Mouse (Mus musculus) layer of hippocampus, postnatal 10 days (tissue): ENCODE measurements around the gene Ppp1r36. TPM values are rescaled to one million over a fixed set of nuclear protein-coding genes. Genes with fewer than 3 reads are reported as not detected.
A peak's percentile ranks its signal among the peaks of the same experiment; 100 is the strongest.
"Not testable (repeated sequence)": the region's sequence is repeated elsewhere in the genome, so short reads cannot be mapped to it uniquely, and the experiment has no call there.

Experiments used
- DNase-seq, 2 experiments: peaks; one replicate each; pipeline ENCODE4 v3.0.0; 2021; ENCODE audit warnings: low spot score in 2 of 2
- total RNA-seq, 2 experiments: library from RNA; stranded (reverse); gene quantifications; 2 replicates each; pipeline ENCODE4 v1.2.3; 2021

The Ppp1r36 gene
- total RNA-seq, 2 experiments from 2014 or later, result 1.5 to 2.5 TPM

DNA sequence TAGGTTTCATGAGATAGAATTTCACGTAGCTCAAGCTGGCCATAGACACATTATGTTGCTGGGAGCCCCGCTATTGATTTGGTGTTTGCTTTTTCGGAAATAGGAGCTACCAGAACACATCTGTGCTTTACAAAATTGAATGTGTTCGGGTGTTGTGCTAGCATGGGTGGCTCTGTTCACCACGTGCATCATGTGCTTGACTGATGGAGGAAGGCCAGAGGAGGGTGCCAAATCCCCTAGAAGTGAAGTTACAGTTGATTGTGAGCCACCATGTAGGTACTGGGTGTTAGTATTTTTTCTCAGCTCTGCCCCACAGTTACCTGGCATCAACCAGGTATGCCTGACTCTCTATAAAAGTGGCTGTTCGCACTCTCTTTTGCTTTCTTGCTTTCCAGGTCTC, 27.5 kb downstream of the Ppp1r36 start:
- no peak for DNase-seq

DNA sequence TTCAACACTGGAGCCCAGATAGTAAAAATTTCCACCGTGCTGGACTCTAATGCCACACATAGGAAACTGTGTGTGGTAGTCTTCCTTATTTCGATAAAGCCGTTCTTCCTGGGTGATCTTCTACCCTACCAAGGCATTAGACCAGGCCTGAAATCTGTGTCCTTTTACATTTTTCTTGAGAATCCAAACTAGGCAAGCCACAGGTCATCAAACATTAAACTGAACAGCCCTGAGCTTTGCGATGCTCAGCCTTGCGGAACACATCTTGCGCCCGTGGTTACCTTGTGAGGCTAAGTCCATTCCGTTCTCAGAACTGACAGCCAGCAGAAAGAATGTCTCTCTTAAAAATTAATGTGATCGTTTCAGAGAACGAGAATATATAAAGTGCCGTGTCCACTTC, 28.9 kb downstream of the Ppp1r36 start:
- no peak for DNase-seq

DNA sequence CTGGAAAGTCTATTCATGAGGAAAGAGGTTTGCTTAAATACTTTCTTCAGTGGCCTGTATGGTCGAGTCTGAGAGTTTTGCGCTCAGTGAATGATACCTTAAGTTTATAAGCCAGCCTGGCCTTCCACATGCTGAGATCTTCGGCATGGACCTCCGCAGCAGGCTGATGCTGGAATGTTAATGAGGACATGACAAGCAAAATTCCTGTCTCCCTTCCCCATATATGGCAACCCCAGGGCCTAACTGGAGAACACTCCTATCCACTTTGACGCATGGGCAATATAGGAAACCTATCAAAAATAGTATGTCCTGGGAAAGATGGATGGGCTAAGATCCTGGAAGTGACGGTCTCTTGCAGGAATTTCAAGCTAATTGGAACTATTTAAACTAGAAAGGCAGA, 30.8 kb downstream of the Ppp1r36 start:
- no peak for DNase-seq

DNA sequence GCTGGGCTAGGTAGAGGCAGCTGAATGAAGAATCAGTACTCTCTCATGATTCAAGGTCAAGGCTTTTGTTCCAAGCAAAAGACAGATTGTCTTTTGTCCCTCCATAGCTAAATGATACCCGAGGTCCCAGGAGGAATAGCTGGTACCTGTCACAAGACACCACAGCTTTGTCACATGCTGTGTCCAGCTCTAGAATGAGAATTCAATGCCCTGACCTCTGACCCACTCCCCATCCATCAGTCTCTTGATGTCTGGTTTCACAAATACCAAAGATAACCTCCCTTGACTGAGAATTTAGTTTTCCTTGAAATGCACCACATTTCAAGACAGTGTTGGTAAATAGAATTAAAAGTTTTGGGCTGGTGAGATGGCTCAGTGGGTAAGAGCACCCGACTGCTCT, 34.9 kb downstream of the Ppp1r36 start:
- DNase-seq, result no peak

DNA sequence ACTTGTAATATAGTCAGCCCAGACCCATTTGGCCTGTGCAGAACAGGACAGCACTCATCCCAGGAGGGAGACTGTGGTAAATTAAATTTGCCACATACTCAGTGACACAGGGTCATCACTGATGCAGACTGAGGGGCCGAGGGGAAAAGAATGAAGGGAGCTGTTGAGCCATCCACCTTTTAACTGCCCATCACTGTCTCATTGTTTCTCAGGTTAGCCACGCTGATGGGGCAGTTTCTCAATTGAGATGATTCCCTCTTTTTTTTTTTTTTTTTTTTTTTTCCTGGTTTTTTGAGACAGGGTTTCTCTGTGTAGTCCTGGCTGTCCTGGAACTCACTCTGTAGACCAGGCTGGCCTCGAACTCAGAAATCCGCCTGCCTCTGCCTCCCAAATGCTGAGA, 41.1 kb downstream of the Ppp1r36 start:
- DNase-seq, result not testable (repeated sequence)

DNA sequence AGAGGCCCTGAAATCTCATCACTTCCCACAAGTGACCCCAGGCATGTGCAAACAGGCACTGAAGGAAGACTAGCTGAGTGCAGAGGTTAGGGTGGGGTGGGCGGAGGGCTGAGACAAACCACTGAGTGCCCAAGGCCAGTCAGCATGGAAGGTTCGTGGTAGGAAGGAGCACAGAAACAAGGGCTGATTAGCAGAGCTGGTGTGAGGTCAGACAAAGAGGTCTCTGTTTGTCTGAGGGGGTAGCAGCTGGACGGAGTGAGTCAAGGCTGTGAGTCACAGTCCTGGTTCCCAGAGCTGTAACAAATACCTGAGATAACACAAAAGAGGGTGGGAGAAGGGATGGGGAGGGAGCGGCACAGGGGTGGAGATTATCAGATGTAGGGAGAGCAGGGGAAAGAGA, 41.7 kb downstream of the Ppp1r36 start:
- DNase-seq, result no peak

DNA sequence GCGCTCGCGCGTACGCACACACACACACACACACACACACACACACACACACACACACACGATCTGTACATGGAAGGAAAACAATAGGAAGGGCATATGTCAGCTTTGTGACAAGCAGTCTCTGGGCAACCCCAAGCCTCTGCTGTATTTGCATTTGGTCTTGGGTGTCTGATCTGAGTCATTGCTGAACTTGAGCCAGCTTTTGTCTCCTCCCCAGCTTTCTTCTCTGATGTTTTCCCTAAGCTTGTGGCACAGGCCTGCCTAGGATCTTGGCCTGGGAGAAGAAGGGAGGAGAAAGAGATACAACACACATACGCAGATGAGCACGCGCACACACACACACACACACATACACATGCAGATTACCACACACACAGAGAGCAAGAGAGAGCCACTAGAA, 46.1 kb downstream of the Ppp1r36 start:
- no peak for DNase-seq

DNA sequence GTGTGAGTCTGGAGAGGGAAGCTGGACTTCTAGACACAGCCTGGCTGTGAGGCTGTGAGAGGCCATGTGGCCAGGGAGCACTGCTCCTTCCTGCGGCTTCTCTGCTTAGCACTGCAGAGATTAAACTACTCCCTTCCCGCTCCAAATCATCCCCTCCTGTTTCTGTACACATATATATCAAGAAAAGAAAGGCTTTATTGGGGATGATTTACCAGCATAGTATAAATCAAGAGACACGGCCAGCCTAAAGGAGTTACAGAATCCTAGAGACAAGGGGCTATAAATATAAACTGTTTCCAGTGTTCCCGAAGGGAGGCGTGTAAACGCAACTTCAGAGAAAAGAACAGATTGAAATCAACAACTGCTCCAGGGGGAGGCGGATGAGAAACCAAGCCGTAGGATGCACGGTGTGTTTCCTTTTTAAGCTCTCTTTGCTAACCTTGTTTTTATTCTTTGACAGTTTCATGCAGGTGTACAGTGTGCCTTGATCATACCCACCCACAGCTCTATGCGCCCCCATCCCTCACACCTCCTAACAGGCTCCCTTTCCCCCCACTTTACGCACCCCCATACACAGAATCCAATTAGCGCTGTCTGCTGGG, 47.4 kb downstream of the Ppp1r36 start:
- DNase-seq, result no peak

DNA sequence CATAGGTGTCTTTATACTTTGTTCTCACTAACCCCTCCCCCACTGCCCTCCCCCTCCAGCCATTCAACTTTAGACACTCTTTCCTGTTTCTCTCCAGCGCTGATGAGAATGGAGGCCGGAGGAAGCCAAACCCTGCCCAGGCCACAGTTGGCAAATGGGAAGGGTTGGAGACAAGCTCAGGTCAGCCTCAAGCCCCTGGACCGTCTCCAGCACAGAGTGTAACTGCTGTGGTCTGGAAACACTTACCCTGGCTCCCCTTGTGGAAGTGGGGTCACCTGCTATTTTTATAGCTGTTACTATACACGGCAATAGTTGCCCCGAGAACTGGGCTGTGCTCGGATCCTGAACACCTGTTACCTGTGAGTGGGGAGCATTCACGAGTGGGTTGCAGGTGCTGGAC, 49.3 kb downstream of the Ppp1r36 start:
- DNase-seq, result no peak

DNA sequence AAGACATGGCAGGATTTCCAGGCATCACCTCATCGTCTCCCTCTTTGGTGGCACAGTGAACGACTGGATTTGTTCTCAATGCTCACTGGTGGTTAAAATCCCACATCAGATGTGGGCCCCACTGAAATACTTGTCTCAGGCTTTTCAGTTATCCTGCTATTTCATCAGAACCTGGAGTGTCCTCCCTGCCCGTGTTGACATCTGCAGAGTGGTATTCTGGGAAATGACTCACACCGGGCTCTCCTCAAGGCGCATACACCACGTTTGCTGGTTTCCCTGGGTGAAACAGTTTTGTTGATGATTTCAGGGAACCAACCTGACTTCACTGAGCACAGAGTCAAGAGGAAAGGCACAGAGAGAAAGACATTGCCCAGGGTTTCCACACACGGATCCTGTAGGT, 49.9 kb downstream of the Ppp1r36 start:
- DNase-seq, result no peak

DNA sequence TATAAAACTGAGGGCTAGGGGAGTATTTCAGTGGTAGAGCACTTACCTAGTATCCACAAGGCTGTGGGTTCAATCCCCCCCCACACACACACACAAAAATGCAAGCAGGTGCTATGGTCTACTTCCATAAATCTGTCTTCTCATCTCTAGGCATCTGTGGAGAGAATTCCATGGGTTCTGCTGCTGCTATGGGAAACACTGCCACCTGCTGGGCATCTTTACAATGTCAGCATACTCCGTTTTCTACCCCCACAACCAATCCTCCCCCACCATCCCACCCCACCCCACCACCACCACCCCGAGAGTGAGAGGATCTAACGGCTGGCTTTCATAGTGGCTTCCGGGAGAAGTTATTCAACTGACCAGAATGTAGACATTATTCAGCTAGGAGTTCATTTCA, 54.7 kb downstream of the Ppp1r36 start:
- DNase-seq, result peak; percentile 82 to 83

DNA sequence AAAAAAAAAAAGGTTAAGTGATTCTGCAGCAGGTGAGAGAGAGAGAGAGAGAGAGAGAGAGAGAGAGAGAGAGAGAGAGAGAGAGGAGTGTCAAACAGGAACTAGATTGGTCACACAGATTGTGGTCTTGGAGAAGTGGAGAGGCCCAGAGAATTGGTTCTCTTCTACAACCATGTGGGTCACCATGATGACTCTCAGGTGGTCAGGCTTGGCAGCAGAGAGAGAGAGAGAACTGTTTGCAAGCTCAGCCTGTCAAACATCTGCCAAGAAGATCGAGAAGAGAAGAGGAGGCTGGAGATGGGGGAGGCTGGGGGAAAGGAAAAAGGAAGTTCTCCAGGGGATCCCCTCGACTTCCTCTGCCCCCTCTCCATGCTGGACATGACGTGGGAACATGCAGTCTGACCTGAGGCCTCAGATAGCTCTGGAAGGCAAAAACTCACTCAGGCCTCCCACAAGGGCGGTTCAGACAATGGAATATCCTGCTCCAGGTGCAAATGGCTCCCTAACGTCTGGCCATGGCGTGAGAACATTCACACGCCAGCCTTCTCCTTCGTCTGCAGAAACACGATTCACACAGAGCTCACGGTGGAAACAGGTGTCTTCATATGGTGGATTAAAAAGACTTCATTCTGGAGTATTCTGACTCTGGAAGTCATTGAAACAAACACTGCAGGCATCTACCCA, 56.4 kb downstream of the Ppp1r36 start:
- DNase-seq, result no peak

DNA sequence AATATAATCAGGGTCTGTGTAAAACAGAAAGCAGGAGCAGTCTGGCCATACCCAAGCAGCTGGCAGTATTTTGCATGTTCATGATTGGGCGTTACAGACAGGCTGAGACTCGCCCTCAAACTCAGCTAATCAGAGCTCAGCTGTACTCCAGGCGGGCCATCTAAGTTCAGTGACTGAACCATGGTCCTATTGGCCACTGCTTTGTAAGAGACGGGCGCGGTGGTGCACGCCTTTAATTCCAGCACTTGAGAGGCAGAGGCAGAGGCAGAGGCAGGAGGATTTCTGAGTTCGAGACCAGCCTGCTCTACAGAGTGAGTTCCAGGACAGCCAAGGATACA, 56.9 kb downstream of the Ppp1r36 start:
- no peak for DNase-seq

DNA sequence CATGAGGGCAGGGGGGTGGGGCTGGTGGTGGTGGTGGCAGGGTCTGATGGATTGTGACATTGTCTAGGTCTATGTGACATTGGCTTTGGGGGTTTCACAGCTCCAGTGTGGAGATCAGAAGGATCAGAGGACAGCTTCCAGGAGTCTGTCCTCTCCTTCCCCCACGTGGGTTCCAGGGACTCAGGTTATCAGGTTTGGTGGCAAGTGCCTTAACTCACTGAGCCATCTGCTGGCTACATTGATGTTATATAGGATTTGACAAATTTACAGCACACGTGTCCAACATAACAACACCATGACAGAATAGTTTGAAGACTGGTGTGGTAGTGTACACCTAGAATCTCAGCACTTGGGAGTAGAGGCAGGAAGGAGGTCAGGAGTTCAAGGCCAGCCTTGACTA, 57.5 kb downstream of the Ppp1r36 start:
- DNase-seq, result no peak

DNA sequence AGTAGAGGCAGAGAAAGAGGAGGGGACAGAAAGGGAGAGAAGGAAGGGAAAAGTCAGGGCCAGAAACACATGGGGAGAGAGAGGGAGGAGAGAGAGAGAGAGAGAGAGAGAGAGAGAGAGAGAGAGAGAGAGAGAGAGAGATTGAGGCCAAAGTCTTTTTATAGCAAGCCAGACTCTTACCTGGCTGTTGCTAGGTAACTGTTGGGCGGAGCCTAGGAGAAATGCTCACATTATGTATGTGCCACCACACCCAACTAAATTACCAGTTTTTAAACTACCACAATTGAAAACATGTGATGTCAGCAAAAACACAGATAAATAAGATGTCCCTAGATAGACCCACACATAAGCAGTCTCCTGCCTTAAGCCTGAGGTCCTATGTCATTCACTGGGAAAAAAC, 58.8 kb downstream of the Ppp1r36 start:
- DNase-seq, result no peak

DNA sequence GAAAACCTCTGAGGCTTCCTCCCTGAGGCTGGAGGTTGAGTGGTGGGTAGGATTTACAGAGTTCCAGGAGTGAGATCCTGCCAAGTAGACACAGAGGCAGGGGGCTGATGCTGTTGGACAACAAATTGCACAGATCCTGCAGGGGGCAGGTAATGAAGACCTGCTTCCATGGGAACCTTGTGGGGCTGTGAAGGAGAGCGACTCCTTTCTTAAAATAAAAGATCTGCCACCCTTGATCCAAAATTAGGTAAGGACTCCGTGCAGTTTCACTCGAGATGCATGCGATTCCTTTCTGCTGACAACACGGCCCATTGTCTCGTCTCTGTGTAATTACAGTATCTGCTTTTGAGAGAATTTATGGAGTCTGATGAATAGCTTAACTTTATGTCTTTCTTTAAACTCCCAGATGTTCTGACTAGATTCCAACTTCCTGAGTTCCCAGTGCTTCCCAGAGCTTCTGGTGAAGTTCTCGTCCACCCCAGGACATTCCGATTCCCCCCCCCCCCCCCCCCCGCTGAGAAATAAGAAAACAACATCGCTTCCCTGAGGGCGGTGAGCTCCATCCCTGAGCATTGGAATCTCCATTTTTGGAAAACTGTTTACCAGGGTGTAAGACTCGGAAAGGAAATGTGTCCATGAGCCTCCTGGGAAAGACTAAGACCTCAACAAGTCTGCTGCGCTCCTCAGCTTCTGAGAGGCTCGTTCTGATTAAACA, 61.1 kb downstream of the Ppp1r36 start:
- DNase-seq, result no peak

DNA sequence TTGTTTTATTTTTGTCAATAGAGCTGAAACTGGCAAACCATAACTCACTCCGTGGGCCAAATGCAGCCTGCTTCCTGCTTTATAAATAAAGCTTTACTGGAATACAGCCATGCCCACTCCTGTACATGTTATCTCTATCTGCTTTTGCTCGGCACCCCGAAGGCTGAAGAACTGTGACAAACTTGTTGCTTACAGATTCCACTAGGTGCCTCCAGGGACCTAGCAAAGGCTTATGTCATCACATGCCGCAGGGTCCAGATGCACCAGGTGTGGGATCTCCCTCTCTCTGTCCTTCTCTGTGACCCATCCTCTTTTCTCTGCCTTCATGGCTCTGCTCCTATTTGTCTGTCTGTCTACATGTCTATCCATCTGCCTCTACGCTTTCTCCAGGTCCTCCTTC, 61.8 kb downstream of the Ppp1r36 start:
- DNase-seq, result no peak

DNA sequence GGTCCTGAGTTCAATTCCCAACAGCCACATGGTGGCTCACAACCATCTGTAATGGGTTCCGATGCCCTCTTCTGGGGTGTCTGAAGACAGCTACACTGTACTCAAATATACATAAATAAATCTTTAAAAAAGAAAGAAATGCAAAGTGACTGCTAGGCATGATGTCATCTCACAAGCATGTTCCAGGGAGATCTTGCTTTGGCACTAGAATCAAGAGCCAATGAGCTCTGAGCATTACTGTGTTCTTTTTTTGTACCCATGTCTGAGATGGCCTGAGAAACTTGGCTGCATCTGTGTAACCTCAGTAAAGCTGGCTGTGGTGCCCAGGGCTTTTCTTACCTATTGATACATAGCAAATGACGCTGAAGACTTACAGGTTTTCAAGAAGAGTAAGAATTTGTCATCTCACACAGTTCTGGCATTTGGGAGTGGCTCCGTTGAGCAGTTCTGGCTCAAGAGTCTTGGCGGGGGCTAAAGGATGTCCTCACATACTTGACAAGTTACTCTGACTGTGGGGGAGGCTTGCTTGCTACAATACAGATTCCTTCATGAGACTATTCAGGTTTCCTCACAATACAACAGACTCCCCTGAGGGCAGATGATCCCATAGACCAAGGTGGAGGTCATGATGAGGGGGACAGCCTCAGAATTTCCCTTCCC, 62.6 kb downstream of the Ppp1r36 start:
- no peak for DNase-seq

DNA sequence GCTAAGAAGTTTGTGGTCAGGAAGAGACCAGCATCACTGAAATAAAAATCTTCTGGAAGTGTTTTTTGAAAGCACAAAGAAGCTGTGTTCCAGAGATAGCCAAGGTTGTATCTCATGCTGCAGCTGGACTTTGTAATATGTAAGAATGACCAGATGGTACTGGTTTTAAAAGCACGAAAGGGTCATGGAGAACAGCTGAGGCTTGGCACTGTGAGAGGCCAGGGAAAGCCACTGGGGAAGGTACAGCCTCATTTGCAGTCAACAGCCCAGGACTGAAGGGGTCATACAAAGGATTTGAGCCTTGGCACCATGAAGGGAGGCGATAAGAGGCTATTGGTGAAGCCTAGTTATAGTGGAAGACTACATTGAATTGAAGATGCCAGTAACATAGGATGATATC, 65.1 kb downstream of the Ppp1r36 start:
- DNase-seq, result no peak

DNA sequence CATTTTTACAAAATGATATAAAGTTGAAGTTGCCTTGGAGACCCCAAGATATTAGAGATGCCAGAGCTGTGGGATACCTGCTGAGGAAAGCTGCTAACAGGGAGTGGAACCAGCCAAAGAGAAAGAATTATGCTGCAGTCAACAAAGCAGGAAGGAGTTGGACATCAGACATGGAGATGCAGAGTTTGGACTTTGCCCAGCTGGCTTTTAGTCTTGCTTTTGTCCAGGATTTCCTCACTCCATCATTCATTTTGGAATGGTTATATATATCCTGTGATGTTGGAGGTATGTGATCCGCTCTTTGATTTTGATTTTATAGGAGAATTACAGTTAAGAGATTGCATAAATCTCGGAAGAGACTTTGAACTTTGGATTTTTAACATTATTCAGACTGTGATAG, 65.6 kb downstream of the Ppp1r36 start:
- no peak for DNase-seq

DNA sequence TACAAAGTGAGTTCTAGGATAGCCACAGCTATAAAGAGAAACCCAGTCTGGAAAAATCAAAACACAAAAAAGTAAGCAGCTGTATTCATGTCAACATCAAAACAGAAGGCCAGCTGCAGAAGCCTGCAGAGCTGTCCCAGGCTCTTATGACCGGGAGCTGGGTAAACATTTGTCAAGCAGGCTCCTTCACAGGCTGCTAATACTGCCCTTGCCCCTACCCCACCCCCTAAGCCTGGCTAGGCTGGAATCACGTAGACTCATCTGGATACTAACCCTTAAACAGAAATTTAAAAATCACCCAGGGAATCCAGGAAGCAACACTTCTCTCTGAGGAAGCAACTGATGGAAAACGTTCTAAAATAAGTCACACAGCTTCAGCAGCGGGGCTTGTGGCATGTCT, 67.5 kb downstream of the Ppp1r36 start:
- no peak for DNase-seq

DNA sequence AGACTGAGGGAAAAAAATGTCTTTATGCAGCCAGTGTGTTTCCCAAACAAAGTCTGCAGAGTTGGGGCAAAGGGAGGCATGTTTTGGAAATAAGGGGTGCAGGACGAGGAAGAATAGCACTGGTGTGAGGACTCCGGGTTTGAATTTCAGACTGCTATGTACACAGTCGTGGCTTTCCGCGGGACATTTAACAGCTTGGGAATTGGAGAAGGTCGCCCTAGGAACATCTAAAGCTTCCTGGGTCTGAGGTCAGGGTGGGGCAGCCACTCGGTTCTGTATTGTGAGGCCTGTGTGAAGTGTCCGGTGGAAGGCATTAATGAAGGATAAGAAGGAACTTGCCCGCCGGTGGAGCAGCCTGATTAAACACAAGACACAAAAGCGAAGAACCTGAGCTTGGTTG, 68.0 kb downstream of the Ppp1r36 start:
- no peak for DNase-seq
